In the genomic region with DNA sequence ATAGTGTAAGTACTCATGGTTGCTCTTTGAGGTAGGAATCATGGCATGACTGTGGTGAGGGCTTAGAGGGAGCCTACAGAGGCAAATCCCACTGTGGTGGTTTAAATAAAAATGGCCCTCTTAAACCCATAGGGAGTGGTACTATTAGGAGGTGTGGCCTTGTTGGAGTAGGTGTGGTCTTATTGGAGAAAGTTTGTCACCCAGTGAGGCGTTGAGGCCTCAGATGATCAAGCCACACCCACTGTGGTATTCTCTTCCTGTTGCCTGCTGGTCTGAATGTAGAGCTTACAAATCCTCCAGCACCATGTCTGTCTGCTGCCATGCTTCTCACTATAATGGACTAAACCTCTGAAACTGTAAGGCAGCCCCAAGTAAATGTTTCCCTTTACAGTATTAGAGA, we compare ENCODE assay signal across 23 mouse cellular contexts. TPM values are rescaled to one million over a fixed set of nuclear protein-coding genes. Genes with fewer than 3 reads are reported as not detected.
DNase-seq lines count a peak whose midpoint lies in the region; ATAC-seq lines count a peak whose summit lies in the region.
"Had no signal": no experiment of that assay in that cellular context is flagged by ENCODE, and none has a peak within 500 bp of the region (broad histone marks: within the 10 kb centered on the region; RNA-seq: fewer than 3 reads in every experiment).

No protein-coding gene starts in this region.

- 0 out of 2 replicates have a peak, but pooled peaks cover 4% of the 10 kb centered on the region for H3K27me3 ChIP-seq in intestine, embryonic 15.5 days (replicated peaks)
- H3K27me3 ChIP-seq: forebrain, embryonic 13.5 days; forebrain, embryonic 15.5 days had no signal

- H3K9ac ChIP-seq in intestine, embryonic 15.5 days = no peak overlapping the region
- H3K9ac ChIP-seq: embryonic facial prominence, embryonic 12.5 days; forebrain, embryonic 13.5 days; forebrain, embryonic 15.5 days; forebrain, postnatal 0 days had no signal

- peak; percentile 21 for DNase-seq in cerebellum, adult 9-10 months
- no peak for DNase-seq in cerebellum, adult 18-20 months
- DNase-seq in 416B (ENCODE audit: low read depth) (peak; percentile 45), ES-CJ7 (ENCODE audit: low read depth, low spot score) (peak; percentile 33), ZHBTc4 (ENCODE audit: low read depth, low spot score) (peak; percentile 66)
- no peak for DNase-seq in adrenal gland, postnatal 14 days
- no peak for DNase-seq in natural killer cell, adult 2 months (ENCODE audit: low spot score in 2 of 2)
- DNase-seq: adrenal gland, adult 2 months; adrenal gland, postnatal 10 days; adrenal gland, postnatal 36 days; B cell, adult 2 months; cerebellum, adult 8-10 months; cerebellum, postnatal 10 days; cerebellum, postnatal 25 days; forebrain, postnatal 0 days had no signal

- H3K36me3 ChIP-seq in intestine, embryonic 15.5 days = no peaks in the 10 kb centered on the region
- H3K36me3 ChIP-seq: embryonic facial prominence, embryonic 10.5 days; embryonic facial prominence, embryonic 12.5 days; forebrain, embryonic 15.5 days had no signal

- no peak for ATAC-seq in intestine, embryonic 15.5 days
- ATAC-seq: CD4-positive, CD25-positive, alpha-beta regulatory T cell, adult 4 months; forebrain, embryonic 13.5 days; forebrain, embryonic 15.5 days; forebrain, postnatal 0 days had no signal

- peaks cover 7% of the 10 kb centered on the region; the same call in 1 of the 2 replicates for H3K4me1 ChIP-seq in intestine, embryonic 15.5 days (replicated peaks)

- no peak overlapping the region for H3K4me2 ChIP-seq in intestine, embryonic 15.5 days (replicated peaks)
- H3K4me2 ChIP-seq: embryonic facial prominence, embryonic 12.5 days; forebrain, embryonic 13.5 days; forebrain, embryonic 15.5 days had no signal

- H3K9me3 ChIP-seq in intestine, embryonic 15.5 days = no peaks in the 10 kb centered on the region
- H3K9me3 ChIP-seq: embryonic facial prominence, embryonic 10.5 days; embryonic facial prominence, embryonic 12.5 days; forebrain, embryonic 13.5 days; forebrain, embryonic 15.5 days had no signal

- H3K27ac ChIP-seq in intestine, embryonic 15.5 days = no peak overlapping the region
- H3K27ac ChIP-seq: embryonic facial prominence, embryonic 10.5 days; embryonic facial prominence, embryonic 12.5 days; forebrain, embryonic 13.5 days; forebrain, embryonic 15.5 days had no signal

- WGBS in intestine, embryonic 15.5 days = 63% methylated on average over 1 of the region's 1 CpGs

- H3K4me3 ChIP-seq in intestine, embryonic 15.5 days (replicated peaks) = no peak overlapping the region
- H3K4me3 ChIP-seq: embryonic facial prominence, embryonic 10.5 days; embryonic facial prominence, embryonic 12.5 days; forebrain, embryonic 13.5 days; forebrain, embryonic 15.5 days had no signal

RNA-seq across cellular contexts. Expression of gene Ccdc187, which starts 10.4 kb away (rescaled TPM):
- total RNA-seq in adrenal gland, postnatal 14 days (2021) = 1.0 and 1.5 TPM in 2 replicates
- 0.36 and 0.37 TPM in 2 replicates for polyA plus RNA-seq in intestine, embryonic 15.5 days (2015; fragmentation: Nextera tagmentation; extraction: Ambion mirVana)
- total RNA-seq: CH12.LX, MEL had no signal
- polyA plus RNA-seq: CD4-positive, CD25-positive, alpha-beta regulatory T cell, adult 4 months had no signal

RNA-seq across cellular contexts. Expression of gene Gpsm1, which starts 10.6 kb away (rescaled TPM):
- total RNA-seq in adrenal gland, postnatal 14 days (2021) = 14.1 TPM in 2 replicates
- polyA plus RNA-seq in intestine, embryonic 15.5 days (2015; fragmentation: Nextera tagmentation; extraction: Ambion mirVana) = 26.7 and 26.8 TPM in 2 replicates

RNA-seq across cellular contexts. Expression of gene Dnlz, which starts 47.2 kb away (rescaled TPM):
- total RNA-seq in adrenal gland, postnatal 14 days (2021) = 19.0 and 19.8 TPM in 2 replicates
- polyA plus RNA-seq in intestine, embryonic 15.5 days (2015; fragmentation: Nextera tagmentation; extraction: Ambion mirVana) = 23.6 and 24.7 TPM in 2 replicates

RNA-seq across cellular contexts. Expression of gene Card9, which starts 56.0 kb away (rescaled TPM):
- total RNA-seq in adrenal gland, postnatal 14 days (2021) = 1.2 and 1.6 TPM in 2 replicates
- 0.79 and 0.91 TPM in 2 replicates for polyA plus RNA-seq in intestine, embryonic 15.5 days (2015; fragmentation: Nextera tagmentation; extraction: Ambion mirVana)

Comparison
In these comparisons a context has a peak if more than half of its experiments do, and no peak if none do; other contexts are left out.
1. DNase-seq: peak in cerebellum, adult 9-10 months (single experiment), 416B (single experiment), ES-CJ7 (single experiment) and ZHBTc4 (single experiment); none in cerebellum, adult 18-20 months (0 of 2), adrenal gland, postnatal 14 days (single experiment) and natural killer cell, adult 2 months (0 of 2).